Mouse (Mus musculus) left cerebral cortex, postnatal 25 days (tissue): ENCODE results near the gene Vax1. TPM values are rescaled to one million over a fixed set of nuclear protein-coding genes. Genes with fewer than 3 reads are reported as not detected.

Experiments used
- DNase-seq, 2 experiments: peaks; one replicate each; pipeline ENCODE4 v3.0.0; 2022; ENCODE audit warnings: low spot score in 2 of 2, mixed read lengths in 1 of 2
- intact Hi-C: fragments of 180-260 bp; cut with DNase I; formaldehyde crosslinking; loops from one replicate; pipeline ENCODE4 v1.15.1; 2025
- total RNA-seq, 2 experiments: library from RNA; stranded (reverse); gene quantifications; 2 replicates each; pipeline ENCODE4 v1.2.3; 2021

The Vax1 gene
- total RNA-seq, 2 experiments from 2014 or later: 1.4 to 1.7 TPM

DNA sequence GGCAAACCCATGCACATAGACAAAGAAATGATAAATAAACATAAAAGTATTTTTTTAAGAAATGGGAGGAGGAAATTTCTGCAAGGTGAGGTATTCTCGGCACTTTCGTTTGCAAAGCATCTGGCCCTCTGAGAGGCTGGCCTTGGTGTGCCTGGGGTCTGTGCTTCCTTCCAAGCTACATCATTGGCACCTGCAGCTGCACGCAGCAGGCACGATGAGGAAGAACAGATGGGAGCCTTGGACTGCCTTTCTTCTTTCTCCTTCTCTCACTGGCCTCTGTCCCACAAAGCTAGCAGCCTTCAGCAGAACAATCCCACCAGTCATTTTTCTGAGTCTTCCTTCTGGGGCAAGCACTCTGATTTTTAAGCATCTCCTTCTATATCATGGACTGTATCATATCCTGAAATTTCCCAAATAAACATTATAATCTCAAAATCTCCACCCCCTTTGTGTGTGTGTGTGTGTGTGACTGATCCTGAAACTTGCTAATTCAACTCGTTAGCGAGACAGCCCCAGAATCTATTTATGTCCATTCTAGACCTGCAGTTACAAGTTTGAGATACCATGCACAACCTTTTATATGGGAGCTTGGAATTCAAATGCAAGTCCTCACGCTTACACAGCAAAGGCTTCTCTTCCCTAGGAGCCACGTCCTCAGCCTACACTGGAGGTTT, 41.2 kb downstream of the Vax1 start:
- intact Hi-C loops: no loop called here
- DNase-seq: no peak

DNA sequence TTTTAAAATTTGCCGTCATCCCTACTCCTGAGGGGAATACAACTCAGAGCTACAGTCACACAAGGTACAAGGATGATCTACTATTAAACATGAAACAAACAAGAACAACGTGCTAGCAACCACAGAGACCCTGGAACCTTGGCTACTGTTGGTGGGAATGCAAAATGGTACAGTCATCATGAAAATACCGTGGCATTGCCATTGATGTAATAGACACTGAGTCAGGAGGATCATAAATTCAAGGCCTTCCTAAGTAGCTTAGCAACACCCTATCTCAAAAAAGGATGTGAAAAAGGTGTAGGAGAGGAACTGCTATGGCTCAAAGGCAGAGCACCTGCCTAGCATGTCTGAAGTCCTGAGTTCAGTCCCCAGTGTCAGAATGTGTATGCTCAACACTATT, 42.4 kb downstream of the Vax1 start:
- intact Hi-C loops: no loop called here
- no peak for DNase-seq

Other genes starting within 250 kb of the Vax1 start
- gene Eno4, start 226.6 kb downstream of the Vax1 start, total RNA-seq: 1 to 10 TPM; 2.2 to 2.3 TPM
- 100 to 1,000 TPM; 211 to 218 TPM for gene Hspa12a, start 226.4 kb downstream of the Vax1 start, total RNA-seq
- 10 to 100 TPM; 18.7 to 19.3 TPM for gene Shtn1, start 94.0 kb downstream of the Vax1 start, total RNA-seq
- not detected for gene Kcnk18, start 49.2 kb upstream of the Vax1 start, total RNA-seq
- gene Slc18a2, start 90.8 kb upstream of the Vax1 start, total RNA-seq: under 1 TPM in 1 of 2 experiments, not detected in 1; 0.21 TPM
- gene Rps12-ps3, start 152.2 kb upstream of the Vax1 start, total RNA-seq: 100 to 1,000 TPM; 186 to 191 TPM
- gene Pdzd8, start 175.7 kb upstream of the Vax1 start, total RNA-seq: 10 to 100 TPM; 59.8 to 62.3 TPM